Mouse (Mus musculus): ENCODE data around the gene Sh3bp5. TPM values are rescaled to one million over a fixed set of nuclear protein-coding genes. Genes with fewer than 3 reads are reported as not detected.

The Sh3bp5 gene
- total and polyA plus RNA-seq, 3 experiments = 0.22 to 0.33 TPM; not detected in 1

DNA sequence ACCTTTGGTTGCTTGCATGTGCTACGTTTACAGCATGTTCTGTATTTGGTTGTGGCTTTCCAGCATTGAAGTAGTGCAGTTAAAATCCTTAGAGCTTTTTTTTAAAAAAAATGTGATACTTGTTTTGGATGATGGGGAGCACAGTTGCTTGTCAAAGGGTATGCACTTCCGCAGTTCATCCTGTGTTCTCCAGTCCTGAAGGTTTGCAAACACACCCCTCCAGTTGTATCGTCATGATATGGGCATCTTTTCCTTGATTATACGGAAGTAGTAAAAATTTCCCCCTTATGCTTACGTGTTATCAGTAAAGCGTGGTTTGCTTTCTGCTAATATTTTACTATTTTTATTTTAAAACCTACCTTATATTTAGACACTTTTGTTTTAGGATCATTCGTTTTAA, 98.5 kb downstream of the Sh3bp5 start:
- TF ChIP-seq GATA2 (IDR thresholded peaks at IDR 0.05; ENCODE audit: borderline replicate concordance, low read depth, low read length) (no peak), POLR2AphosphoS5 (IDR thresholded peaks at IDR 0.05; ENCODE audit: insufficient replicate concordance, low read depth, low read length) (no peak), TAL1 (conservative IDR thresholded peaks at IDR 0.05; ENCODE audit: low read depth, low read length) (no peak), CTCF (IDR thresholded peaks at IDR 0.05; ENCODE audit: low read depth, low read length) (no peak), GATA1 (IDR thresholded peaks at IDR 0.05; ENCODE audit: borderline replicate concordance, low read length) (no peak)
- Histone ChIP-seq H3K4me1 (ENCODE audit: insufficient read depth, low read depth, low read length) (peaks cover 19% of the 10 kb centered on the region), H3K36me3 (replicated peaks) (peaks cover 18% of the 10 kb centered on the region), H3K27me3 (ENCODE audit: insufficient read depth, low read length) (no peaks in the 10 kb centered on the region; the same call in 1 of the 2 replicates), H3K4me3 (ENCODE audit: low read depth, low read length) (peak overlapping the region; percentile 99), H3K9me3 (replicated peaks) (no peaks in the 10 kb centered on the region)
- no peak for DNase-seq (ENCODE audit: low spot score)
- ATAC-seq (ENCODE audit: extremely low read depth, insufficient number of reproducible peaks, low FRiP score, poor library complexity, severe bottlenecking) = 0 out of 2 replicates have a peak, but pooled peaks have one; percentile 15

DNA sequence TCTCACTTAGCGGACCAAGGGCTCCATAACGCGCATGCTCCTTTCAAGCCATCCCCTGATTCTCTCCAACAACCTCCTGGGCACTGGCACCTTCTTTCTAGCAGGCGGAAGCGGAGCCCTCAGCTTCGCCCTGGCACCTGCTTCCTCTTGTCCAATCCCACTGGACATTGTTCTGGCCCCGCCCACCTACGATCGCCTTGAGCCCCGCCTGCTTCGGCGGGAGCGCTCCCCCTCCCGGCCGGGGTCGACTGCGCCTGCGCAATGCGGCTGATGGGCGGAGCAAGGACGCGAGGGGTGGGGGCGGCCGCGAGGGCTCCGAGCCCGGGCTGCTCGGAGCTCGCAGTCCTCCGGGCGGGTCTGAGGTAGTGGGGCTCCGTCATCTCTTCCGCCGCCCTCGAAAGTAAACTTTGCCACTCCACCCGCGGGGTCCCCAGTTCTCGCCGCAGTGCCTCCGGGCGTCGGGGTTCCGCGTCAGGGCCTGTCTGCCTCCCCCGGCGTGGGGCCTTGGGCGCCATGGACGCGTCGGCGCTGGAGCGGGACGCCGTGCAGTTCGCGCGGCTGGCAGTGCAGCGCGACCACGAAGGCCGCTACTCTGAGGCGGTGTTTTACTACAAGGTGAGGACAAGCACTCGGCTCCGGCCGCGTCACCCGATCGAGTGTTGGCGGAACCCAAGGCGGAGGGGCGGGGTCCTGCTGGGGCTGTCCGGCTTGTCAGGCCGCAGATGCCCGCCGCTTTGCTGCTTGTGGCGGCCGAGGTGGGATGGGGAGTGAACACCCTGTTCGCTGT, 99.3 kb downstream of the Sh3bp5 start, which contains the start of gene Capn7:
Gene Capn7 (plus strand): TSS at position 270 of the 787 bp plus-strand sequence.
- H3K4me1 ChIP-seq (ENCODE audit: insufficient read depth, low read depth, low read length) = peaks cover 19% of the 10 kb centered on the region
- H3K36me3 ChIP-seq (replicated peaks) = peaks cover 14% of the 10 kb centered on the region
- H3K27me3 ChIP-seq (ENCODE audit: insufficient read depth, low read length) = peaks cover 4% of the 10 kb centered on the region; the same call in 1 of the 2 replicates
- DNase-seq (ENCODE audit: low spot score) = peak; percentile 89
- H3K4me3 ChIP-seq (ENCODE audit: low read depth, low read length) = peak within 1 kb of the TSS; percentile 99
- TF ChIP-seq GATA1 (IDR thresholded peaks at IDR 0.05; ENCODE audit: borderline replicate concordance, low read length) (no peak), POLR2AphosphoS5 (IDR thresholded peaks at IDR 0.05; ENCODE audit: insufficient replicate concordance, low read depth, low read length) (no peak), CTCF (IDR thresholded peaks at IDR 0.05; ENCODE audit: low read depth, low read length) (no peak), TAL1 (conservative IDR thresholded peaks at IDR 0.05; ENCODE audit: low read depth, low read length) (no peak), GATA2 (IDR thresholded peaks at IDR 0.05; ENCODE audit: borderline replicate concordance, low read depth, low read length) (no peak)
- no peaks in the 10 kb centered on the region for H3K9me3 ChIP-seq (replicated peaks)
- ATAC-seq (ENCODE audit: extremely low read depth, insufficient number of reproducible peaks, low FRiP score, poor library complexity, severe bottlenecking) = peak; percentile 99

DNA sequence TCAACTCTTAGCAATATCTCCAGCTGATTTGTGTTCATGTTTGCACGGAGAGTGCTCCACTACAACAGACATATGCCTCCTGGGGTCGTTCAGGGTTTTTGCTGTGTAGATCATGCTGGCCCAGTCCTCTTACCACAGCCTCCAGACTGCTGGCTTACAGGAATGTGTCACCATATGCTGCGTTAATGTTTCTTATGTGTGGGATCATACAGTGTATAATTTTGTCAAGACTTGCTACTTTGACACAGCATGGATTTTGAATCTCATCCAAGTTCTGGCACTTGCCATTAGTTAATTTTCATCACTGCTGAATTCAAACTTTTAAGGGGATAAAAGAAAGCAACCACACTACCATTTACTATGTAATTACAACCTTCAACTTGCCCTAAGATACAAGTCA, 100.1 kb downstream of the Sh3bp5 start:
- Histone ChIP-seq H3K9me3 (replicated peaks) (no peaks in the 10 kb centered on the region), H3K4me1 (ENCODE audit: insufficient read depth, low read depth, low read length) (peaks cover 21% of the 10 kb centered on the region), H3K36me3 (replicated peaks) (peaks cover 10% of the 10 kb centered on the region), H3K27me3 (ENCODE audit: insufficient read depth, low read length) (peaks cover 8% of the 10 kb centered on the region), H3K4me3 (ENCODE audit: low read depth, low read length) (peak overlapping the region; percentile 99)
- DNase-seq (ENCODE audit: low spot score) (no peak), ATAC-seq (ENCODE audit: extremely low read depth, insufficient number of reproducible peaks, low FRiP score, poor library complexity, severe bottlenecking) (no peak)
- TF ChIP-seq POLR2AphosphoS5 (IDR thresholded peaks at IDR 0.05; ENCODE audit: insufficient replicate concordance, low read depth, low read length) = no peak
- no peak for TF ChIP-seq GATA1 (IDR thresholded peaks at IDR 0.05; ENCODE audit: borderline replicate concordance, low read length)
- no peak for TF ChIP-seq GATA2 (IDR thresholded peaks at IDR 0.05; ENCODE audit: borderline replicate concordance, low read depth, low read length)
- no peak for TF ChIP-seq CTCF (IDR thresholded peaks at IDR 0.05; ENCODE audit: low read depth, low read length)
- no peak for TF ChIP-seq TAL1 (conservative IDR thresholded peaks at IDR 0.05; ENCODE audit: low read depth, low read length)

DNA sequence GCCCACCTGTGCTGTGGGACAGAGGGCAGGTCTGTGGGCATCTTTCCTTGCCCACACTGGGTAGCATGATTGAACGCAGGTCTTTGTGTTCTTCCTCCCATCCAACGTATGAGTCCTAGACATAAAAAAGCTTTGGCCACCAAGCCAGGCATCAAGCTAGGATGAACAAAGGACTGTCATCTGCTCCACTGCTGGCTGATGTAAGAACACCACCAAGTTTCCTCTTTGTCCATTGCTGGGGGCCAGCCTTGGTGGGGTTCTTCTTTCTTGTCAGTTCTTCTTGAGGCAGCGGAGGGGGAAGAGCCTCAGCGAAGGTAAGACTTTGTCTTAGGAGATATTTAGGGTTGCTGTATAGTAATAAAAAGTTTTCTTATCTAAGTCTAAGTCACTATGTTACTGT, 104.9 kb downstream of the Sh3bp5 start:
- ATAC-seq (ENCODE audit: extremely low read depth, insufficient number of reproducible peaks, low FRiP score, poor library complexity, severe bottlenecking) (no peak), DNase-seq (ENCODE audit: low spot score) (no peak)
- no peak for TF ChIP-seq TAL1 (conservative IDR thresholded peaks at IDR 0.05; ENCODE audit: low read depth, low read length)
- TF ChIP-seq GATA1 (IDR thresholded peaks at IDR 0.05; ENCODE audit: borderline replicate concordance, low read length) = no peak
- TF ChIP-seq GATA2 (IDR thresholded peaks at IDR 0.05; ENCODE audit: borderline replicate concordance, low read depth, low read length) = no peak
- no peak for TF ChIP-seq POLR2AphosphoS5 (IDR thresholded peaks at IDR 0.05; ENCODE audit: insufficient replicate concordance, low read depth, low read length)
- TF ChIP-seq CTCF (IDR thresholded peaks at IDR 0.05; ENCODE audit: low read depth, low read length) = no peak
- H3K36me3 ChIP-seq (replicated peaks) = no peaks in the 10 kb centered on the region
- peaks cover 32% of the 10 kb centered on the region for H3K27me3 ChIP-seq (ENCODE audit: insufficient read depth, low read length)
- no peaks in the 10 kb centered on the region for H3K9me3 ChIP-seq (replicated peaks)
- H3K4me3 ChIP-seq (ENCODE audit: low read depth, low read length) = no peak overlapping the region
- peaks cover 18% of the 10 kb centered on the region for H3K4me1 ChIP-seq (ENCODE audit: insufficient read depth, low read depth, low read length)

DNA sequence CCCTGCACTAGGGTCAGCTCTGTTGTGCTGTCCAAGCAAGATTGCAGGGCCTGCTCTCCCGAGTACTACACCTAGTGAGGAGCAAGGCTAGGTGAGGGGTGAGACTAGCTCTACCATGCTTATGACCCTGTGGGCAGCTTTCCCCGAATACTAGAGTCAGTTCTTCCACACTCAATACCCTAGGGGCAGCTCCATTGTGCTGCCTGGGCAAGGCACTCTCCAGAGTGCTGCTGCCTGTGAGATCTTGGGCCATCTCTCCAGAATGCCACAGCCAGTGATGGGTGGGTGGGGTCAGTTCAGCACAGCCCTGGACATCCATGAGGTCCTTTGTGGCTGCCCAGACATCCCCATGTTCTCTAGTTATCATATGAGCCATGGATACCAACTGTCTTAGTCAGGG, 106.1 kb downstream of the Sh3bp5 start:
- Histone ChIP-seq H3K4me1 (ENCODE audit: insufficient read depth, low read depth, low read length) (peaks cover 13% of the 10 kb centered on the region), H3K36me3 (replicated peaks) (no peaks in the 10 kb centered on the region), H3K4me3 (ENCODE audit: low read depth, low read length) (no peak overlapping the region), H3K9me3 (replicated peaks) (no peaks in the 10 kb centered on the region), H3K27me3 (ENCODE audit: insufficient read depth, low read length) (peaks cover 35% of the 10 kb centered on the region)
- ATAC-seq (ENCODE audit: extremely low read depth, insufficient number of reproducible peaks, low FRiP score, poor library complexity, severe bottlenecking) (no peak), DNase-seq (ENCODE audit: low spot score) (no peak)
- TF ChIP-seq TAL1 (conservative IDR thresholded peaks at IDR 0.05; ENCODE audit: low read depth, low read length) (no peak), GATA2 (IDR thresholded peaks at IDR 0.05; ENCODE audit: borderline replicate concordance, low read depth, low read length) (no peak), GATA1 (IDR thresholded peaks at IDR 0.05; ENCODE audit: borderline replicate concordance, low read length) (no peak), POLR2AphosphoS5 (IDR thresholded peaks at IDR 0.05; ENCODE audit: insufficient replicate concordance, low read depth, low read length) (no peak), CTCF (IDR thresholded peaks at IDR 0.05; ENCODE audit: low read depth, low read length) (no peak)

DNA sequence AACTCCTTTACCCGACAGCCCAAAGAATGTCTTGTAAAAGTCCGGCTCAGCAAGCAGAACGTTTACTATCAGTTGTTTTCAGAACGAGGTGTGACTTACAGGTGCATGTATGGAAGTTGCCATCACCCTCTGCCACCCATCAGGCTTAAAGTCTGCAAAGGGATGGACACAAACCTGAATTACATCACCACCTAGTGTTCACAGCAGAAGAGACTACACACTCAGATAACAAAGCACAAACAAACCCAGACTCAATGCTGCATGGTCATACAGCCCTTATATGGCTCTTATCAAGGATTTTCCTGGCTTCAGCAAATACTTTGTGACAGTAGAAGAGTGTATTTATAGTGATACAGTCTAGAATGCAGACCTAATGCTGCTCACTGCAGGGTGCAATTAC, 108.2 kb downstream of the Sh3bp5 start:
- TF ChIP-seq GATA2 (IDR thresholded peaks at IDR 0.05; ENCODE audit: borderline replicate concordance, low read depth, low read length) = no peak
- H3K4me1 ChIP-seq (ENCODE audit: insufficient read depth, low read depth, low read length) = peaks cover 25% of the 10 kb centered on the region
- peaks cover 35% of the 10 kb centered on the region for H3K27me3 ChIP-seq (ENCODE audit: insufficient read depth, low read length)
- no peak for ATAC-seq (ENCODE audit: extremely low read depth, insufficient number of reproducible peaks, low FRiP score, poor library complexity, severe bottlenecking)
- no peaks in the 10 kb centered on the region for H3K9me3 ChIP-seq (replicated peaks)
- no peak for DNase-seq (ENCODE audit: low spot score)
- no peaks in the 10 kb centered on the region for H3K36me3 ChIP-seq (replicated peaks)
- H3K4me3 ChIP-seq (ENCODE audit: low read depth, low read length) = no peak overlapping the region

Data from G1E (cell line).